Mouse (Mus musculus): ENCODE results near the gene Arg1. TPM values are rescaled to one million over a fixed set of nuclear protein-coding genes. Genes with fewer than 3 reads are reported as not detected.

Arg1 gene
- total RNA-seq, 1 experiment = 0.80 TPM

GRCm38 (mm10) chr10:24911199-24911598 is 16.1 kb downstream of the Arg1 start:
- TF ChIP-seq ZC3H11A (IDR thresholded peaks at IDR 0.05; ENCODE audit: borderline replicate concordance, low read depth, low read length) (no peak), HCFC1 (IDR thresholded peaks at IDR 0.05; ENCODE audit: borderline replicate concordance, insufficient read depth, low read length) (no peak), CHD2 (IDR thresholded peaks at IDR 0.05; ENCODE audit: low read depth, low read length) (no peak), MAFK (IDR thresholded peaks at IDR 0.05; ENCODE audit: insufficient read depth, low read depth, low read length) (no peak), ZNF384 (IDR thresholded peaks at IDR 0.05; ENCODE audit: low read depth, low read length) (no peak)
- Histone ChIP-seq H3K4me1 (ENCODE audit: control insufficient read depth in 2 of 2, insufficient read depth in 2 of 2, low read length in 2 of 2, poor library complexity in 1 of 2) (no peaks in the 10 kb centered on the region), H3K36me3 (ENCODE audit: control insufficient read depth, insufficient read depth, low read length, poor library complexity, severe bottlenecking) (peaks cover 41% of the 10 kb centered on the region), H3K9ac (ENCODE audit: insufficient read depth, low read depth, low read length, poor library complexity, severe bottlenecking) (no peak overlapping the region), H3K27ac (ENCODE audit: insufficient read depth, low read depth, low read length, poor library complexity, severe bottlenecking) (no peak overlapping the region), H3K4me3 (ENCODE audit: insufficient read depth in 1 of 2, low read depth in 1 of 2, low read length in 2 of 2, poor library complexity in 1 of 2, severe bottlenecking in 1 of 2) (no peak overlapping the region), H3K9me3 (ENCODE audit: control insufficient read depth, insufficient read depth, low read depth, low read length) (no peaks in the 10 kb centered on the region)
- in situ Hi-C loops (cut with MboI; ENCODE audit: low sequenced_read_pairs in 2 of 2, unreplicated experiment in 2 of 2) = no loop called here
- DNase-seq (ENCODE audit: low read depth, low spot score) = no peak

- in situ Hi-C loops (cut with MboI; ENCODE audit: low sequenced_read_pairs in 2 of 2, unreplicated experiment in 2 of 2) = no loop called here
These were observed 21.7 kb downstream of the Arg1 start for GRCm38 (mm10) chr10:24905627-24906026.

GRCm38 (mm10) chr10:24895927-24896326 is 31.4 kb downstream of the Arg1 start:
- no peak for DNase-seq (ENCODE audit: low read depth, low spot score)
- no peak overlapping the region for H3K27ac ChIP-seq (ENCODE audit: insufficient read depth, low read depth, low read length, poor library complexity, severe bottlenecking)
- H3K9me3 ChIP-seq (ENCODE audit: control insufficient read depth, insufficient read depth, low read depth, low read length) = no peaks in the 10 kb centered on the region
- H3K9ac ChIP-seq (ENCODE audit: insufficient read depth, low read depth, low read length, poor library complexity, severe bottlenecking) = no peak overlapping the region
- H3K4me1 ChIP-seq (ENCODE audit: control insufficient read depth in 2 of 2, insufficient read depth in 2 of 2, low read length in 2 of 2, poor library complexity in 1 of 2) = no peaks in the 10 kb centered on the region
- in situ Hi-C loops (cut with MboI; ENCODE audit: low sequenced_read_pairs in 2 of 2, unreplicated experiment in 2 of 2) = loop anchor here in 1 of 2 experiments (10.0 kb wide), 1 partner anchor 111 kb away; no protein-coding TSS in a partner anchor
- TF ChIP-seq HCFC1 (IDR thresholded peaks at IDR 0.05; ENCODE audit: borderline replicate concordance, insufficient read depth, low read length) (no peak), ZNF384 (IDR thresholded peaks at IDR 0.05; ENCODE audit: low read depth, low read length) (no peak), ZC3H11A (IDR thresholded peaks at IDR 0.05; ENCODE audit: borderline replicate concordance, low read depth, low read length) (no peak), CHD2 (IDR thresholded peaks at IDR 0.05; ENCODE audit: low read depth, low read length) (no peak), MAFK (IDR thresholded peaks at IDR 0.05; ENCODE audit: insufficient read depth, low read depth, low read length) (no peak)
- peaks cover 27% of the 10 kb centered on the region for H3K36me3 ChIP-seq (ENCODE audit: control insufficient read depth, insufficient read depth, low read length, poor library complexity, severe bottlenecking)
- H3K4me3 ChIP-seq (ENCODE audit: insufficient read depth in 1 of 2, low read depth in 1 of 2, low read length in 2 of 2, poor library complexity in 1 of 2, severe bottlenecking in 1 of 2) = no peak overlapping the region

More at GRCm38 (mm10) chr10:24905627-24906026, 21.7 kb downstream of the Arg1 start:
- H3K9me3 ChIP-seq (ENCODE audit: control insufficient read depth, insufficient read depth, low read depth, low read length) = no peaks in the 10 kb centered on the region
- H3K4me1 ChIP-seq (ENCODE audit: control insufficient read depth in 2 of 2, insufficient read depth in 2 of 2, low read length in 2 of 2, poor library complexity in 1 of 2) = no peaks in the 10 kb centered on the region
- H3K4me3 ChIP-seq (ENCODE audit: insufficient read depth in 1 of 2, low read depth in 1 of 2, low read length in 2 of 2, poor library complexity in 1 of 2, severe bottlenecking in 1 of 2) = no peak overlapping the region
- peaks cover 57% of the 10 kb centered on the region for H3K36me3 ChIP-seq (ENCODE audit: control insufficient read depth, insufficient read depth, low read length, poor library complexity, severe bottlenecking)
- H3K27ac ChIP-seq (ENCODE audit: insufficient read depth, low read depth, low read length, poor library complexity, severe bottlenecking) = no peak overlapping the region
- TF ChIP-seq CHD2 (IDR thresholded peaks at IDR 0.05; ENCODE audit: low read depth, low read length) (no peak), HCFC1 (IDR thresholded peaks at IDR 0.05; ENCODE audit: borderline replicate concordance, insufficient read depth, low read length) (no peak), ZNF384 (IDR thresholded peaks at IDR 0.05; ENCODE audit: low read depth, low read length) (no peak), ZC3H11A (IDR thresholded peaks at IDR 0.05; ENCODE audit: borderline replicate concordance, low read depth, low read length) (no peak), MAFK (IDR thresholded peaks at IDR 0.05; ENCODE audit: insufficient read depth, low read depth, low read length) (no peak)
- H3K9ac ChIP-seq (ENCODE audit: insufficient read depth, low read depth, low read length, poor library complexity, severe bottlenecking) = no peak overlapping the region
- DNase-seq (ENCODE audit: low read depth, low spot score) = no peak

- no peak for DNase-seq (ENCODE audit: low read depth, low spot score)
- H3K36me3 ChIP-seq (ENCODE audit: control insufficient read depth, insufficient read depth, low read length, poor library complexity, severe bottlenecking) = peaks cover 26% of the 10 kb centered on the region
- TF ChIP-seq HCFC1 (IDR thresholded peaks at IDR 0.05; ENCODE audit: borderline replicate concordance, insufficient read depth, low read length) = no peak
- H3K4me1 ChIP-seq (ENCODE audit: control insufficient read depth in 2 of 2, insufficient read depth in 2 of 2, low read length in 2 of 2, poor library complexity in 1 of 2) = no peaks in the 10 kb centered on the region
- in situ Hi-C loops (cut with MboI; ENCODE audit: low sequenced_read_pairs in 2 of 2, unreplicated experiment in 2 of 2) = no loop called here
- no peaks in the 10 kb centered on the region for H3K9me3 ChIP-seq (ENCODE audit: control insufficient read depth, insufficient read depth, low read depth, low read length)
- H3K4me3 ChIP-seq (ENCODE audit: insufficient read depth in 1 of 2, low read depth in 1 of 2, low read length in 2 of 2, poor library complexity in 1 of 2, severe bottlenecking in 1 of 2) = no peak overlapping the region
- no peak overlapping the region for H3K27ac ChIP-seq (ENCODE audit: insufficient read depth, low read depth, low read length, poor library complexity, severe bottlenecking)
- H3K9ac ChIP-seq (ENCODE audit: insufficient read depth, low read depth, low read length, poor library complexity, severe bottlenecking) = no peak overlapping the region
These were observed 38.9 kb downstream of the Arg1 start for GRCm38 (mm10) chr10:24888343-24888742.

- no peak for TF ChIP-seq MAFK (IDR thresholded peaks at IDR 0.05; ENCODE audit: insufficient read depth, low read depth, low read length)
- TF ChIP-seq ZNF384 (IDR thresholded peaks at IDR 0.05; ENCODE audit: low read depth, low read length) = no peak
- no peak for TF ChIP-seq ZC3H11A (IDR thresholded peaks at IDR 0.05; ENCODE audit: borderline replicate concordance, low read depth, low read length)
- TF ChIP-seq HCFC1 (IDR thresholded peaks at IDR 0.05; ENCODE audit: borderline replicate concordance, insufficient read depth, low read length) = no peak
- TF ChIP-seq CHD2 (IDR thresholded peaks at IDR 0.05; ENCODE audit: low read depth, low read length) = no peak
- no peak overlapping the region for H3K9ac ChIP-seq (ENCODE audit: insufficient read depth, low read depth, low read length, poor library complexity, severe bottlenecking)
- peak; percentile 38 for DNase-seq (ENCODE audit: low read depth, low spot score)
- H3K36me3 ChIP-seq (ENCODE audit: control insufficient read depth, insufficient read depth, low read length, poor library complexity, severe bottlenecking) = peaks cover 27% of the 10 kb centered on the region
- no peak overlapping the region for H3K4me3 ChIP-seq (ENCODE audit: insufficient read depth in 1 of 2, low read depth in 1 of 2, low read length in 2 of 2, poor library complexity in 1 of 2, severe bottlenecking in 1 of 2)
- no peaks in the 10 kb centered on the region for H3K4me1 ChIP-seq (ENCODE audit: control insufficient read depth in 2 of 2, insufficient read depth in 2 of 2, low read length in 2 of 2, poor library complexity in 1 of 2)
- in situ Hi-C loops (cut with MboI; ENCODE audit: low sequenced_read_pairs in 2 of 2, unreplicated experiment in 2 of 2) = no loop called here
- no peaks in the 10 kb centered on the region for H3K9me3 ChIP-seq (ENCODE audit: control insufficient read depth, insufficient read depth, low read depth, low read length)
- H3K27ac ChIP-seq (ENCODE audit: insufficient read depth, low read depth, low read length, poor library complexity, severe bottlenecking) = no peak overlapping the region
These were observed 41.3 kb downstream of the Arg1 start for GRCm38 (mm10) chr10:24886008-24886407.

Measured in ES-E14 (cell line).